Mouse (Mus musculus) hindbrain, embryonic 11.5 days (tissue): ENCODE data around the gene Olfr223. TPM values are rescaled to one million over a fixed set of nuclear protein-coding genes. Genes with fewer than 3 reads are reported as not detected.

Experiments
- ATAC-seq: fragments of 200-750 bp; cut with Nextera tagmentation; 2 replicates; pipeline ENCODE4 v1.8.0; 2017; ENCODE audit warnings: mild to moderate bottlenecking, moderate TSS enrichment, moderate library complexity; ENCODE audit not compliant: low FRiP score
- DNase-seq: peaks from one replicate; pipeline ENCODE4 v3.0.0-alpha.2; 2015; ENCODE audit warnings: low spot score
- H3K27ac ChIP-seq: fragments of 300-500 bp; sonication (generic); 2 replicates; pipeline ENCODE4 v1.5.1; 2014; ENCODE audit warnings: mild to moderate bottlenecking, low read depth, low read length
- H3K27me3 ChIP-seq: fragments of 300-500 bp; sonication (generic); 2 replicates; pipeline ENCODE4 v1.6.1; 2014; ENCODE audit warnings: mild to moderate bottlenecking, low read length, moderate library complexity, mixed read lengths; ENCODE audit not compliant: control insufficient read depth, insufficient read depth
- H3K36me3 ChIP-seq: fragments of 300-500 bp; sonication (generic); 2 replicates; pipeline ENCODE4 v1.6.1; 2014; ENCODE audit warnings: mild to moderate bottlenecking, low read length, moderate library complexity, mixed read lengths; ENCODE audit not compliant: control insufficient read depth, insufficient read depth
- H3K4me1 ChIP-seq: fragments of 300-500 bp; sonication (generic); replicated peaks from 2 replicates; pipeline ENCODE4 v1.6.1; 2014; ENCODE audit warnings: low read length, mixed read lengths; ENCODE audit not compliant: control insufficient read depth, insufficient read depth
- H3K4me2 ChIP-seq: fragments of 300-500 bp; sonication (generic); replicated peaks from 2 replicates; pipeline ENCODE4 v1.6.1; 2014; ENCODE audit warnings: mild to moderate bottlenecking, low read depth, low read length
- H3K4me3 ChIP-seq: fragments of 300-500 bp; sonication (generic); 2 replicates; pipeline ENCODE4 v1.5.1; 2014; ENCODE audit warnings: low read depth, low read length
- H3K9ac ChIP-seq: fragments of 300-500 bp; sonication (generic); 2 replicates; pipeline ENCODE4 v1.6.1; 2014; ENCODE audit warnings: low read depth, low read length
- H3K9me3 ChIP-seq: fragments of 300-500 bp; sonication (generic); 2 replicates; pipeline ENCODE4 v1.6.1; 2016; ENCODE audit warnings: low read length; ENCODE audit not compliant: control insufficient read depth
- WGBS: fragments of 180-500 bp; shearing (Covaris S2); extraction: QIAGEN DNeasy Blood & Tissue Kit; methylation state at CpG from one replicate; pipeline ENCODE4 v1.1.7; 2014; 5-methylcytosine and 5-hydroxymethylcytosine counted together
- polyA plus RNA-seq: library from polyadenylated mRNA; unstranded; fragments of >200 nt; fragmentation: Nextera tagmentation; extraction: Ambion mirVana; gene quantifications from 2 replicates; pipeline ENCODE4 v1.2.1, GENCODE M21; 2014

Gene Olfr223
- polyA plus RNA-seq, 1 experiment from 2014 or later: not detected

DNA sequence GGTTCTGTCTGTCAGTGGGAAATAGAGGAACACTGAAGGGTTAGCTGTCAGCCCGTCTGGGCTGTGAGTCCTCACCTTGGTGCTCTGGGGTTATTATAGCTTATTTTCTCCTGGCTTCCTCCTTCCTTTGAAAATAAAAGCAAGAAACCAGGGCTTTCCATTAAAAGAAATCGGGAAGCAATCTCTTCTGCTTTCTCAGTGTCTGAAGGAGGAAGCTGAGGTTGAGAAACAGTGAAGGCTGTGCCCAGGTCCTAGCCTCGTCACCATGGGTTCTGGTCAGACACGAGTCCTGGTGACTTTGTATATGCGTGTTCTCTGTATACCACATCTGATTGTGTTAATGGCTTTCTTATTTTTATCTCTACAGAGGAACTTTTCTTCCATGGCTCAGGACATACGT is 50.6 kb downstream of the Olfr223 start:
- Histone ChIP-seq H3K9ac (no peak overlapping the region), H3K9me3 (no peaks in the 10 kb centered on the region), H3K36me3 (no peaks in the 10 kb centered on the region), H3K4me2 (no peak overlapping the region), H3K4me1 (no peaks in the 10 kb centered on the region), H3K27ac (no peak overlapping the region), H3K4me3 (no peak overlapping the region), H3K27me3 (no peaks in the 10 kb centered on the region)
- ATAC-seq: no peak
- 86% methylated on average over 6 of the region's 6 CpGs for WGBS
- no peak for DNase-seq

DNA sequence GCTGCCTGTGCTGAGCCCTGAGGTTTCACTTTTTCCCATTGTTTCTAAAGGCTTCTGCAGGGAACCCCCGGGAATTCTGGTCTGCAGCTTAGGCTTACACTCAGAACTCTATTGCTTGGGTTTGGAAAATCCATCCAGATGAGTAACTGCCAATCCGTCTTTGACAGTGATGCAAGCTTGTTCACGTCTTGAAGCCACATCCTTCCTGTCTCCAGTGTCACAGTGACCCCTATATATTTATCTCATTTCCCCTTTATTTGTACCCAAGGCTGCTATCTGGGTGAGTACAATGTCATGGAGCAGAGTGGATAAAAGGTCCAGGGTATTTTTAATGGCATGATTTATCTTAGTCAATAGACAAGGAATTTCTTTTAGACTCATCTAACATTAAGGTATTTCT is 51.8 kb downstream of the Olfr223 start, which contains the start of gene Nlrp3:
Gene Nlrp3, plus strand, starts transcription at position 245 of the 400 bp plus-strand sequence.
- Histone ChIP-seq H3K4me1 (no peaks in the 10 kb centered on the region), H3K9me3 (no peaks in the 10 kb centered on the region), H3K36me3 (no peaks in the 10 kb centered on the region), H3K9ac (no peak within 1 kb of the TSS), H3K4me3 (no peak within 1 kb of the TSS), H3K4me2 (no peak within 1 kb of the TSS), H3K27me3 (no peaks in the 10 kb centered on the region), H3K27ac (no peak within 1 kb of the TSS)
- ATAC-seq (no peak), DNase-seq (no peak)
- 59% methylated on average over 3 of the region's 3 CpGs for WGBS

DNA sequence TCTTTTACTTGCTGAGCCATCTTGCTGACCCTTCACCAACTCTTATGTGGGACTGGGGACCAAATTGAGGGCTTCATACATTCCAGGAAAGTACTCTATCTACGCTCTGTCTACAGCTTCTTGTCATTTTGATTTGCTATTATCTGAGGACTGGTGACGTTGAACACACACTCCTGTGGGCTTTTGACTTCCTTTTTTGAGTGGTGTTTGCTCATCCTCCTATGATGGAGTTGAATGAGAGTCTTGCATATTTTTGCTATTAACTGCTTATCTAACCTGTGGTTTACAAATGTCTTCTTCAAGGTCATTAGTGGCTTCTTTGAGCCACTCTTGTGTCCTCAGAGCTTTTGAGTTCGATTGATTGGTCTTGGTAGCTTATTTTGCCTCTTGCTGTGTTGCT is 53.0 kb downstream of the Olfr223 start:
- Histone ChIP-seq H3K36me3 (no peaks in the 10 kb centered on the region), H3K4me3 (no peak overlapping the region), H3K27ac (no peak overlapping the region), H3K27me3 (no peaks in the 10 kb centered on the region), H3K4me1 (no peaks in the 10 kb centered on the region), H3K9ac (no peak overlapping the region), H3K9me3 (no peaks in the 10 kb centered on the region), H3K4me2 (no peak overlapping the region)
- ATAC-seq: no peak
- WGBS: 79% methylated on average over 3 of the region's 3 CpGs
- no peak for DNase-seq

Other genes starting within 250 kb of the Olfr223 start
- gene Prss38, start 217.6 kb downstream of the Olfr223 start, polyA plus RNA-seq: not detected in 2 replicates
- gene Jmjd4, start 143.2 kb downstream of the Olfr223 start, polyA plus RNA-seq: 12.2 and 13.0 TPM in 2 replicates
- gene Snap47, start 142.1 kb downstream of the Olfr223 start, polyA plus RNA-seq: 183 and 195 TPM in 2 replicates
- 12.0 and 13.3 TPM in 2 replicates for gene Zfp867, start 120.8 kb downstream of the Olfr223 start, polyA plus RNA-seq
- gene Zkscan17, start 66.5 kb downstream of the Olfr223 start, polyA plus RNA-seq: 17.1 and 17.9 TPM in 2 replicates
- 0.08 and 0.26 TPM in 2 replicates for gene Nlrp3, start 51.7 kb downstream of the Olfr223 start, polyA plus RNA-seq
- gene Olfr222, start 17.1 kb downstream of the Olfr223 start, polyA plus RNA-seq: not detected in 2 replicates
- gene Mprip, start 68.0 kb upstream of the Olfr223 start, polyA plus RNA-seq: 49.7 and 62.9 TPM in 2 replicates
- gene Pld6, start 194.4 kb upstream of the Olfr223 start, polyA plus RNA-seq: 0.31 and 0.47 TPM in 2 replicates
- gene Flcn, start 216.7 kb upstream of the Olfr223 start, polyA plus RNA-seq: 25.9 and 26.4 TPM in 2 replicates
- 37.8 and 42.6 TPM in 2 replicates for gene Nt5m, start 246.2 kb upstream of the Olfr223 start, polyA plus RNA-seq
- 246 and 254 TPM in 2 replicates for gene Cops3, start 246.5 kb upstream of the Olfr223 start, polyA plus RNA-seq